Mouse (Mus musculus) 3T3-L1 (cell line): ENCODE measurements around the gene Plcb2.

Experiments
- DNase-seq: peaks from one replicate; pipeline ENCODE4 v3.0.0-alpha.2; 2015; ENCODE audit warnings: low read depth, low spot score

Plcb2 gene

DNA sequence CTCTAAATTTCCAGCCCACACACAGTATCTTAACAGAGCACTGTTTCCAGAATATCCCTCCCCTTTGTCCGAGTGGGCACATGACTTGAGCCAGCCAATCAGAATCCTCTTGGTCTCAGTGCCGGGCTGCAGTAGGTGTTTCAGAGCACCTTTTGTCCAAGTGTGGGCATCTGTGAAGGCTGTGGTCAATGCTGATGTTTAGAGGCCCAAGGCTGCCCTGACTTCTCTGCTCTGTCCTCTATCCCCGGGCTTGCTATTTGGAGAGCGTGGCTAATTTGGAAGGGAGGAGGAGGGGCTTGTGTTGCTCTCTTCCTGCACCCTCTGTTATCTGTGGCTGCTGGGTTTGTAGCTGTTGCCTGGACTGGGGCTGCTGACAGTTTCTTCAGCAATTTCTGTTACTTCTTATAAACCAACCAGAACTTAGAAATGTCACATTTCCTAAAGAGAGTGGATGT is 68.2 kb downstream of the Plcb2 start:
- DNase-seq = peak; percentile 76

- no peak for DNase-seq
These were observed 68.7 kb downstream of the Plcb2 start for GRCm38 (mm10) chr2:118659493-118659892.

DNA sequence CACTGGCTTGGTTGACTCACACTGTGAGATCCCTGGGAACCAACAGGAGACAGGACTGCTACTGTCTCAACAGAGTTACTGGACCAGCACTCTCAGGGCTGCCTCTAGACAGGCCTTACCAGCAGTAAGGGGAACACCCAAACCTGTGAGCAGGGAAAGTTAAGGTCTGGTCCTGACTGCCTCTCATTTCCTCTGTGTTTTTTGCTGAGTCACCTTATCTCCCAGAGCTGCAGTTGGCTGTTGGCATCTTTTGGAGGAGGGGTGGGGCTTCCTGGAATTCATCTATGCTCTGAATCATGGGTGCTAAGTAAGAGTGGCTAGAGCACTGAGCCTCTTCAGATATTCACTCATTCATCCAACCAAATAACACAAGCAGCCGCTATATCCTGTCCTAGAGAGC is 69.2 kb downstream of the Plcb2 start:
- peak; percentile 97 for DNase-seq

DNA sequence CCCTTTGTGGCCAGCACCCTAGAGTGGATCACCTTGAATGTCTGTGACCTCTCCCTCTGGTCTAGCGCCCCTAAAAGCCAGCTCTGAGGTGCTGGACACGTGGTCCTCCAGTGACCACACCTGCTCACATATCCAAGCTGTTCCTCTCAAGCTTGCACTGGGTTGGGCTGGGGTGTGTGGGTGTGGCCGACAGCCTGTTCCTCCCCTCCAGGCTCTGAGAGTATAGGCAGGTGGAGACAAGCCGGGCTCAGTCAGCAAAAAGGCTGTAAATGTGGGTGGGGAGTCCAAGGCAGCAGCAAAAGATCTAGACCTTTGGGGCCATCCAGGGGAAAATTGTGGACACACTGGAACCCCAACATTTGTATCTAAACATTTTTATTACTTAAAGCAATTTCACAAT is 69.8 kb downstream of the Plcb2 start:
- DNase-seq = peak; percentile 58
